Mouse (Mus musculus): ENCODE measurements around the gene Exoc5.

DNA sequence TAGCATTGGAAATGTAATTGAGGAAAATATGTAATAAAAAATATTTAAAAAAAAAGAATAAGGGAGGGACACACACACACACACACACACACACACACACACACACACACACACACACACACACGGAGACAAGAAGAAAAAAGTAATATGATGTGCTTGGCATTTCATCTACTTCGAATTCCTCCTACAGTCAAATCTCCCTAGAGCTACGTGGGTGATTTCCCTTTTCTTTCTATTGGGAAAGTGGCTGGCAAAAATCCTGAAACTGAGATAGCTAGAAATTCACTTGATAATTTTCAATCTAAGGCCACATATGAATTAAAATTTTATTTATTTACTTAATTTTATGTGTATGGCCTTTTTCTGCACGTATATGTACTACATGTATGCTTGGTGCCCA, 20.8 kb downstream of the Exoc5 start:
- TF ChIP-seq CTCF (IDR thresholded peaks at IDR 0.05; ENCODE audit: low read depth, low read length) (no peak), POLR2A (IDR thresholded peaks at IDR 0.05; ENCODE audit: extremely low read depth, insufficient read depth, low read length) (no peak)
